ENCODE assay signal across 17 mouse cellular contexts in genomic region chr5:107101135-107101534, GRCm38 (mm10).
DNase-seq lines count a peak whose midpoint lies in the region; ATAC-seq and TF ChIP-seq lines count a peak whose summit lies in the region.
"Had no signal": no experiment of that assay in that cellular context is flagged by ENCODE, and none has a peak within 500 bp of the region (broad histone marks: within the 10 kb centered on the region; RNA-seq: fewer than 3 reads in every experiment).

No protein-coding gene starts in this region.

- H3K9ac ChIP-seq in heart, embryonic 12.5 days = 0 out of 2 replicates have a peak overlapping the region, but pooled peaks have one; percentile 3
- no peak overlapping the region for H3K9ac ChIP-seq in limb, embryonic 13.5 days
- H3K9ac ChIP-seq in forebrain, embryonic 12.5 days = no peak overlapping the region
- H3K9ac ChIP-seq: neural tube, embryonic 12.5 days had no signal

- H3K27ac ChIP-seq in heart, embryonic 12.5 days (ENCODE audit: poor library complexity, severe bottlenecking) = no peak overlapping the region
- 0 out of 2 replicates have a peak overlapping the region, but pooled peaks have one; percentile 44 for H3K27ac ChIP-seq in limb, embryonic 13.5 days
- no peak overlapping the region for H3K27ac ChIP-seq in thymus, adult 2 months (ENCODE audit: control insufficient read depth, insufficient read depth, low read length)
- no peak overlapping the region for H3K27ac ChIP-seq in forebrain, embryonic 12.5 days
- H3K27ac ChIP-seq: neural tube, embryonic 12.5 days had no signal

- no peaks in the 10 kb centered on the region for H3K36me3 ChIP-seq in heart, embryonic 12.5 days
- peaks cover under 1% of the 10 kb centered on the region; the same call in 1 of the 2 replicates for H3K36me3 ChIP-seq in limb, embryonic 13.5 days
- no peaks in the 10 kb centered on the region for H3K36me3 ChIP-seq in thymus, adult 2 months (ENCODE audit: control insufficient read depth, insufficient read depth, low read length)
- no peaks in the 10 kb centered on the region for H3K36me3 ChIP-seq in forebrain, embryonic 12.5 days (replicated peaks)
- H3K36me3 ChIP-seq: neural tube, embryonic 12.5 days had no signal

- H3K9me3 ChIP-seq in heart, embryonic 12.5 days (replicated peaks) = no peaks in the 10 kb centered on the region
- no peaks in the 10 kb centered on the region for H3K9me3 ChIP-seq in limb, embryonic 13.5 days
- H3K9me3 ChIP-seq in forebrain, embryonic 12.5 days = no peaks in the 10 kb centered on the region
- H3K9me3 ChIP-seq: neural tube, embryonic 12.5 days had no signal

- WGBS in heart, embryonic 12.5 days = 63% methylated on average over 7 of the region's 7 CpGs
- 63% methylated on average over 7 of the region's 7 CpGs for WGBS in limb, embryonic 13.5 days
- 25% methylated on average over 7 of the region's 7 CpGs for WGBS in thymus, adult 2 months
- 76% methylated on average over 7 of the region's 7 CpGs for WGBS in forebrain, embryonic 12.5 days

- H3K27me3 ChIP-seq in heart, embryonic 12.5 days (replicated peaks) = no peaks in the 10 kb centered on the region
- peaks cover 18% of the 10 kb centered on the region for H3K27me3 ChIP-seq in limb, embryonic 13.5 days
- H3K27me3 ChIP-seq in thymus, adult 2 months (ENCODE audit: control insufficient read depth, insufficient read depth, low read length) = no peaks in the 10 kb centered on the region
- H3K27me3 ChIP-seq in forebrain, embryonic 12.5 days = peaks cover 10% of the 10 kb centered on the region; the same call in 1 of the 2 replicates
- H3K27me3 ChIP-seq: neural tube, embryonic 12.5 days; Patski had no signal

- intact Hi-C loops in heart, postnatal 14 days (cut with DNase I) = no loop called here

- H3K4me2 ChIP-seq in heart, embryonic 12.5 days = no peak overlapping the region
- no peak overlapping the region for H3K4me2 ChIP-seq in limb, embryonic 13.5 days (replicated peaks)
- H3K4me2 ChIP-seq in forebrain, embryonic 12.5 days = no peak overlapping the region
- H3K4me2 ChIP-seq: neural tube, embryonic 12.5 days had no signal

- no peak for DNase-seq in heart, postnatal 14 days
- DNase-seq in thymus, adult 2 months = peak; percentile 37
- no peak for DNase-seq in layer of hippocampus, adult 11-12 months (ENCODE audit: low spot score)
- DNase-seq in Muller cell, postnatal 12 days (ENCODE audit: inconsistent ontology term) = no peak
- DNase-seq: B cell, adult 2 months; cerebellum, adult 8-10 months; gastrocnemius, postnatal 14 days; heart, postnatal 10 days; kidney, adult 18-20 months; layer of hippocampus, adult 9-11 months; retina, postnatal 1 day had no signal

- H3K4me1 ChIP-seq in heart, embryonic 12.5 days (replicated peaks) = peaks cover 13% of the 10 kb centered on the region
- peaks cover 11% of the 10 kb centered on the region; the same call in 1 of the 2 replicates for H3K4me1 ChIP-seq in limb, embryonic 13.5 days
- peaks cover 5% of the 10 kb centered on the region for H3K4me1 ChIP-seq in thymus, adult 2 months (replicated peaks; ENCODE audit: control insufficient read depth, insufficient read depth, low read length)
- peaks cover 6% of the 10 kb centered on the region; the same call in 1 of the 2 replicates for H3K4me1 ChIP-seq in forebrain, embryonic 12.5 days

- ATAC-seq in heart, embryonic 12.5 days (ENCODE audit: insufficient number of reproducible peaks, low FRiP score) = no peak
- peak; percentile 75 for ATAC-seq in common myeloid progenitor, adult 5-6 weeks (replicated peaks; ENCODE audit: low read depth, poor library complexity, severe bottlenecking)
- no peak for ATAC-seq in limb, embryonic 13.5 days (ENCODE audit: low FRiP score, low read depth)
- no peak for ATAC-seq in forebrain, embryonic 12.5 days (ENCODE audit: low FRiP score)
- ATAC-seq: Patski had no signal

- no peak overlapping the region for H3K4me3 ChIP-seq in heart, embryonic 12.5 days
- no peak overlapping the region for H3K4me3 ChIP-seq in limb, embryonic 13.5 days
- no peak overlapping the region for H3K4me3 ChIP-seq in thymus, adult 2 months (ENCODE audit: control insufficient read depth, insufficient read depth, low read length)
- H3K4me3 ChIP-seq in forebrain, embryonic 12.5 days (replicated peaks) = no peak overlapping the region
- H3K4me3 ChIP-seq: neural tube, embryonic 12.5 days had no signal

- no peak for TF ChIP-seq POLR2A in thymus, adult 2 months (IDR thresholded peaks at IDR 0.05; ENCODE audit: control insufficient read depth, extremely low read depth, insufficient read depth, low read length, poor library complexity)

- no peak for TF ChIP-seq CTCF in thymus, adult 2 months (IDR thresholded peaks at IDR 0.05; ENCODE audit: borderline replicate concordance, control insufficient read depth, extremely low read depth, insufficient read depth, low read length, poor library complexity)
